Mouse (Mus musculus): Measurements from ENCODE around the gene Dnajb4.

DNA sequence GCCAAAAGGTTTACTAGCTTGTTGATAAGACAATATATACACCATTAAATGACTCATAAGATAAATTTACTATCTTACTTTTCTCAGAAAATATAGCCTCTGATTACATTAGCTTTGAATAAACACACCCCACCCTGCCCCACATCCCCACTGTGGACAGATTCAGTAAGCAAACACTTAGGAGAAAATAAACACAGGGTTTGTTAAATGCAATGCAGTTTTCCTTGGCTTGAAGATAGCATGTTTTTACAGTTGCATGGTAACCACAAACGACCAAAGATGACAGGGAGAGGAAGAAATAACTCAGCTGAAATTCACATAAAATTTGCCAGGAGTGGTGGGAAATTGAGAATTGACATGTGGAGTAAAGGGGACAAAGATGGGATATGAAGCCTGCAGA lies 39.7 kb downstream of the Dnajb4 start:
- TF ChIP-seq EP300 (IDR thresholded peaks at IDR 0.05; ENCODE audit: low read depth) (no peak), CTCF (IDR thresholded peaks at IDR 0.05; ENCODE audit: low read depth) (no peak)
